Mouse (Mus musculus) brain, embryonic 14.5 days (tissue): ENCODE results near the gene Vapb.

Experiments used
- CTCF ChIP-seq: fragments of 200-500 bp; IDR thresholded peaks from 2 replicates; pipeline ENCODE4 v1.5.1; 2012; ENCODE audit warnings: inconsistent platforms, mild to moderate bottlenecking, moderate library complexity, borderline replicate concordance; ENCODE audit not compliant: insufficient read depth, insufficient read length; ENCODE audit errors: extremely low read depth
- POLR2A ChIP-seq: fragments of 200-500 bp; IDR thresholded peaks from 2 replicates; pipeline ENCODE4 v1.6.1; 2012; ENCODE audit warnings: mild to moderate bottlenecking, inconsistent platforms, borderline replicate concordance; ENCODE audit not compliant: poor library complexity, insufficient read depth, insufficient read length, severe bottlenecking; ENCODE audit errors: extremely low read depth

GRCm38 (mm10) chr2:173712656-173713055 is 24.7 kb upstream of the Vapb start:
- TF ChIP-seq CTCF (no peak), POLR2A (no peak)
